Mouse (Mus musculus) testis, adult 2 months (tissue): ENCODE results near the gene Ifi206.
A peak's percentile ranks its signal among the peaks of the same experiment; 100 is the strongest.

Experiments used
- CTCF ChIP-seq: fragments of 200-500 bp; IDR thresholded peaks from 2 replicates; pipeline ENCODE4 v1.5.1; 2012; ENCODE audit warnings: low read depth, mild to moderate bottlenecking, inconsistent platforms, low read length, moderate library complexity; ENCODE audit not compliant: control insufficient read depth, insufficient read depth, insufficient replicate concordance
- POLR2A ChIP-seq: fragments of 200-500 bp; IDR thresholded peaks from 2 replicates; pipeline ENCODE4 v1.6.1; 2012; ENCODE audit warnings: low read depth, mild to moderate bottlenecking, inconsistent platforms, low read length, moderate library complexity; ENCODE audit not compliant: control insufficient read depth

- peak; percentile 19; the same call in 1 of the 2 replicates for TF ChIP-seq CTCF
- TF ChIP-seq POLR2A = no peak
These were observed 34.6 kb downstream of the Ifi206 start for GRCm38 (mm10) chr1:173456139-173456754.
